Mouse (Mus musculus) forebrain, postnatal 0 days (tissue): ENCODE results near the gene Adcy6. TPM values are rescaled to one million over a fixed set of nuclear protein-coding genes. Genes with fewer than 3 reads are reported as not detected.

Source experiments
- ATAC-seq: fragments of 200-750 bp; cut with Nextera tagmentation; 2 replicates; pipeline ENCODE4 v1.8.0; 2017; ENCODE audit warnings: mild to moderate bottlenecking, moderate library complexity
- DNase-seq: peaks from one replicate; pipeline ENCODE4 v3.0.0-alpha.2; 2015
- H3K27ac ChIP-seq: fragments of 300-500 bp; sonication (generic); 2 replicates; pipeline ENCODE4 v1.5.1; 2014; ENCODE audit warnings: low read depth, mild to moderate bottlenecking, antibody characterized with exemption, low read length, moderate library complexity, mixed read lengths
- H3K27me3 ChIP-seq: fragments of 300-500 bp; sonication (generic); 2 replicates; pipeline ENCODE4 v1.6.1; 2014; ENCODE audit warnings: mild to moderate bottlenecking, low read length, mixed read lengths; ENCODE audit not compliant: insufficient read depth
- H3K36me3 ChIP-seq: fragments of 300-500 bp; sonication (generic); 2 replicates; pipeline ENCODE4 v1.6.1; 2014; ENCODE audit warnings: mild to moderate bottlenecking, moderate library complexity; ENCODE audit not compliant: insufficient read depth
- H3K4me1 ChIP-seq: fragments of 300-500 bp; sonication (generic); 2 replicates; pipeline ENCODE4 v1.6.1; 2014; ENCODE audit warnings: antibody characterized with exemption; ENCODE audit not compliant: insufficient read depth
- H3K4me2 ChIP-seq: fragments of 300-500 bp; sonication (generic); 2 replicates; pipeline ENCODE4 v1.6.1; 2014; ENCODE audit warnings: low read depth, mild to moderate bottlenecking, moderate library complexity
- H3K4me3 ChIP-seq: fragments of 300-500 bp; sonication (generic); 2 replicates; pipeline ENCODE4 v1.5.1; 2014; ENCODE audit warnings: low read depth, low read length, mixed read lengths
- H3K9ac ChIP-seq: fragments of 300-500 bp; sonication (generic); 2 replicates; pipeline ENCODE4 v1.6.1; 2014; ENCODE audit warnings: mild to moderate bottlenecking
- H3K9me3 ChIP-seq: fragments of 300-500 bp; sonication (generic); 2 replicates; pipeline ENCODE4 v1.6.1; 2016; ENCODE audit warnings: low read length
- CTCF ChIP-seq: sonication (generic); IDR thresholded peaks from 2 replicates; pipeline ENCODE4 v1.5.1; 2016; ENCODE audit warnings: antibody characterized with exemption, control low read depth, low read depth
- WGBS: fragments of 180-500 bp; shearing (Covaris S2); extraction: QIAGEN DNeasy Blood & Tissue Kit; methylation state at CpG from one replicate; pipeline ENCODE4 v1.1.7; 2014; 5-methylcytosine and 5-hydroxymethylcytosine counted together
- polyA plus RNA-seq: library from polyadenylated mRNA; unstranded; fragments of >200 nt; fragmentation: Nextera tagmentation; extraction: Ambion mirVana; gene quantifications from 2 replicates; pipeline ENCODE4 v1.2.1, GENCODE M21; 2015
- total RNA-seq: library from RNA; depleted of rRNA; stranded (reverse); fragments of >200 nt; gene quantifications from 2 replicates; pipeline ENCODE4 v1.2.3, GENCODE M21; 2014; rRNA removed

Adcy6 gene
- total RNA-seq (39.2 and 42.3 TPM in 2 replicates), polyA plus RNA-seq (1.9 and 5.4 TPM in 2 replicates)

- peak; percentile 88 for ATAC-seq
- Histone ChIP-seq H3K4me1 (peaks cover 12% of the 10 kb centered on the region), H3K9me3 (no peaks in the 10 kb centered on the region), H3K4me2 (peak within 1 kb of the TSS; percentile 88), H3K4me3 (peak within 1 kb of the TSS; percentile 88), H3K9ac (peak within 1 kb of the TSS; percentile 87), H3K27me3 (no peaks in the 10 kb centered on the region), H3K27ac (peak within 1 kb of the TSS; percentile 72), H3K36me3 (no peaks in the 10 kb centered on the region)
- peak; percentile 82 for DNase-seq
- WGBS, result 3% methylated on average over 68 of the region's 75 CpGs
- TF ChIP-seq CTCF, result no peak
Observed at GRCm38 (mm10) chr15:98609331-98610130, at the start of gene Adcy6. Adcy6 (minus strand) TSS chr15:98610076.

GRCm38 (mm10) chr15:98656982-98657751, 47.3 kb upstream of the Adcy6 start:
- peaks cover 57% of the 10 kb centered on the region for H3K36me3 ChIP-seq

GRCm38 (mm10) chr15:98652174-98652573, 42.3 kb upstream of the Adcy6 start:
- 91% methylated on average over 8 of the region's 8 CpGs for WGBS
- Histone ChIP-seq H3K4me3 (no peak overlapping the region), H3K27ac (no peak overlapping the region), H3K9me3 (no peaks in the 10 kb centered on the region), H3K9ac (no peak overlapping the region), H3K36me3 (peaks cover 93% of the 10 kb centered on the region), H3K4me1 (no peaks in the 10 kb centered on the region), H3K27me3 (no peaks in the 10 kb centered on the region), H3K4me2 (no peak overlapping the region)
- TF ChIP-seq CTCF, result no peak
- ATAC-seq, result no peak
- no peak for DNase-seq

More at GRCm38 (mm10) chr15:98656982-98657751, 47.3 kb upstream of the Adcy6 start:
- no peaks in the 10 kb centered on the region for H3K9me3 ChIP-seq
- no peak overlapping the region for H3K27ac ChIP-seq
- H3K4me2 ChIP-seq, result no peak overlapping the region
- no peak for ATAC-seq
- DNase-seq, result no peak
- H3K27me3 ChIP-seq, result no peaks in the 10 kb centered on the region
- peak; percentile 18; the same call in 1 of the 2 replicates for TF ChIP-seq CTCF
- H3K9ac ChIP-seq, result no peak overlapping the region
- peaks cover 5% of the 10 kb centered on the region; the same call in 1 of the 2 replicates for H3K4me1 ChIP-seq
- H3K4me3 ChIP-seq, result no peak overlapping the region
- 84% methylated on average over 15 of the region's 15 CpGs for WGBS

GRCm38 (mm10) chr15:98651431-98651830, 41.6 kb upstream of the Adcy6 start:
- WGBS, result 91% methylated on average over 15 of the region's 15 CpGs
- no peak overlapping the region for H3K4me2 ChIP-seq
- H3K27me3 ChIP-seq, result no peaks in the 10 kb centered on the region
- H3K36me3 ChIP-seq, result peaks cover 93% of the 10 kb centered on the region
- H3K9me3 ChIP-seq, result no peaks in the 10 kb centered on the region
- ATAC-seq, result no peak
- no peak overlapping the region for H3K9ac ChIP-seq
- TF ChIP-seq CTCF, result no peak
- no peak overlapping the region for H3K4me3 ChIP-seq
- DNase-seq, result no peak
- no peaks in the 10 kb centered on the region for H3K4me1 ChIP-seq
- no peak overlapping the region for H3K27ac ChIP-seq

- Histone ChIP-seq H3K4me1 (no peaks in the 10 kb centered on the region), H3K9me3 (no peaks in the 10 kb centered on the region), H3K36me3 (peaks cover 98% of the 10 kb centered on the region), H3K27me3 (no peaks in the 10 kb centered on the region), H3K4me3 (no peak overlapping the region), H3K9ac (no peak overlapping the region), H3K27ac (no peak overlapping the region), H3K4me2 (no peak overlapping the region)
- DNase-seq (peak; percentile 49), ATAC-seq (peak; percentile 24; the same call in 1 of the 2 replicates)
- TF ChIP-seq CTCF, result no peak
- 84% methylated on average over 3 of the region's 3 CpGs for WGBS
Observed at GRCm38 (mm10) chr15:98648071-98648470, 38.2 kb upstream of the Adcy6 start.

GRCm38 (mm10) chr15:98647308-98647707, 37.4 kb upstream of the Adcy6 start:
- DNase-seq, result no peak
- 88% methylated on average over 10 of the region's 10 CpGs for WGBS
- no peak for TF ChIP-seq CTCF
- H3K36me3 ChIP-seq, result peaks cover 98% of the 10 kb centered on the region
- peak overlapping the region; percentile 21; the same call in 1 of the 2 replicates for H3K27ac ChIP-seq
- no peak overlapping the region for H3K4me2 ChIP-seq
- no peak overlapping the region for H3K4me3 ChIP-seq
- no peaks in the 10 kb centered on the region for H3K4me1 ChIP-seq
- no peaks in the 10 kb centered on the region for H3K27me3 ChIP-seq
- H3K9ac ChIP-seq, result no peak overlapping the region
- no peaks in the 10 kb centered on the region for H3K9me3 ChIP-seq
- no peak for ATAC-seq
